Mouse (Mus musculus) mature B cell (primary cell): ENCODE results near the gene Caskin1.

Source experiments
- in situ Hi-C: fragments of 300-500 bp; cut with MboI; formaldehyde crosslinking; loops from 2 replicates; pipeline ENCODE4 v1.14.3; 2019

The Caskin1 gene

GRCm38 (mm10) chr17:24531064-24531463 is 42.7 kb downstream of the Caskin1 start:
- in situ Hi-C loops: loop anchor here (10.0 kb wide), 1 partner anchor 124 kb away; the partner anchor contains the start of genes Npw and Slc9a3r2

- in situ Hi-C loops: loop anchor here (10.0 kb wide), 1 partner anchor 123 kb away; the partner anchor contains the start of genes Npw and Slc9a3r2
Measured at GRCm38 (mm10) chr17:24532045-24532444, 43.6 kb downstream of the Caskin1 start.

DNA sequence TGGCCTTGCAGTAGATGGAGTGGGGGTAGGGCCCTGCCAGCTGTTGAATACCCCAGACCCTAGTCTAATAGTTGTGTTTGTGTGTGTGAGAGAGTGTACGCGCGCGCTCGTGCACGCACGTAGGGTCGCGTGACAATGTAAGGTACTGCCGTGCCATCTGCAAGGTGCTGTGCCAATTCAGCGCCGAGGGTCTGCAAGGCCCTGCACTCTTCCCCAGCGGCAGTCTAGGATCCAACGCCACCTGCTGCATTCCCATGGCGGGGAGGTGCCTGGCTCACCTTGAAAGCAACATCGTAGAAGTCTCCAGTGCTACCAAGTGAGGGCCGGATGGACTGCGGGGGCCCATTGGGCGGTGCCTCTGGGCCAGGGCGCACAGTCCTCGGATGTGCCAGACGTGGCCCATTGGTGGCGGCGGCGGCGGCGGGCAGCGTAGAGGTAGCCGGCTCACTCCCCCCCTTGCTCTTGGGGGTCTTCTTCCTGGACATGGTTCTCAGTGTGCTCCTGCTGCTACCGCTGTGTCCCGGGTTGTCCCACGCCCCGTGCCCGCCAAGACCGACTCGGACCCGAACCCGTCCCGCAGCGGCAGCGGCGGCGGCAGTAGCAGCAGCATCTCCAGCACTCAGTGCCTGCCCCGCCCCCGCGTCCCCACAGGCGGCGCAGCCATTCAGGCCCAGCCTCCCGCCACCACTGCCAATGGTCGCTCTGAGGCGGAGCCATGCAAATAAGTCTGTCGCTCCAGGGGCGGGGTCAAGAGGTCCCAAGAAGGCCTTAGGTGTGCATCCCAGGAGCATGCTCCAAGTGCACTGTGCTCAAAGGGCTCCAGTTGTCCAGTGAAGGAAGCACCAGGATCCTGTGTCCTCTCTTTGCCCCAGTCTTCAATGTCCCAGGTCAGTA is 44.9 kb downstream of the Caskin1 start:
- in situ Hi-C loops: loop anchor here (10.0 kb wide), 1 partner anchor 121 kb away; the partner anchor contains the start of genes Npw and Slc9a3r2

DNA sequence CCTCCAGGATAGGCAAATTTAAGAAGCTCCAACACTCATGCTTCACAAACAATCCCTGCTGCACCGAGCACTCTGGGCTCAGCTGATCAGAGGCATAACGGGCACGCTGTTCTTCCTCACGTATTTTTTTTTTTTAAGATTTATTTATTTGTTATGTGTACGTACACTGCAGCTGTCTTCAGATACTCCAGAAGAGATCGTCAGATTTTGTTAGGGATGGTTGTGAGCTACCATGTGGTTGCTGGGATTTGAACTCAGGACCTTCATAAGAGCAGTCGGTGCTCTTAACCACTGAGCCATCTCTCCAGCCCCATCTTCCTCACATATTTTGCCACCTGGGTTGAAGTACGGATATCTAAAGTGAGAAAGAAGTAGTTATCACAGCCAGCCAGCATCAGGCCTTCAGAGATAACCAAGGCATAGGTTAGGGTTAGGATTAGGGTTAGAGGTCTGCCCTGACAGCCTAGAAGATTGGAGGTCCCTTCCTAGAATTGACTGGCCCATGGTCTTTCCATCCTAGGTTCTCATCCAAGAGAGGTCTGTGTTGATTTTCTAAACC is 45.8 kb downstream of the Caskin1 start, which contains the start of gene Rab26:
Rab26 (minus strand) TSS at position 51 of the 559 bp plus-strand sequence.
- in situ Hi-C loops: loop anchor here (10.0 kb wide), 1 partner anchor 121 kb away; the partner anchor contains the start of genes Npw and Slc9a3r2

GRCm38 (mm10) chr17:24535300-24535699 is 46.9 kb downstream of the Caskin1 start:
- in situ Hi-C loops: loop anchor here (10.0 kb wide), 1 partner anchor 120 kb away; the partner anchor contains the start of genes Npw and Slc9a3r2

DNA sequence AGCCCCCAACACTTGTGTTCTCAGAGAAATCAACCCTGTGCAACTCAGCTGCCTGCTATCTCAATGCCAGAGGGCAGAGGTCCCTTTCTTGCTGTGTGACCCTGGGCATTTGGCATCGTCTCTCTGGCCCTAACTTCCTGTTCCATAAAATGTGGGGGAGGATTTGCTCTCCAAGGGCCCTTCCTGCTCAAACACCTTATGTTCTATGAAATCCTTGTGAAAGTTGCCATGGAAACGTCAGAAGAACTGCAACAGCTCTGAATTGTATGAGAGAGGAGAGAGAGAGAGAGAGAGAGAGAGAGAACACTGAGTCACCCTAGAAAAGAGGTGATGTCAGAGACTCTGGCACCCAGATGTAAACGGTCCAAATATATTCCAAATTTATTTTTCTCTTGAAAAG is 49.1 kb downstream of the Caskin1 start:
- in situ Hi-C loops: loop anchor here (10.0 kb wide), 1 partner anchor 117 kb away; the partner anchor contains the start of genes Npw and Slc9a3r2

- in situ Hi-C loops: loop anchor here (10.0 kb wide), 1 partner anchor 116 kb away; the partner anchor contains the start of genes Npw and Slc9a3r2
Measured at GRCm38 (mm10) chr17:24538950-24539349, 50.5 kb downstream of the Caskin1 start.

- in situ Hi-C loops: loop anchor here (10.0 kb wide), 1 partner anchor 94 kb away; the partner anchor contains the start of genes Nthl1 and Tsc2
Measured at GRCm38 (mm10) chr17:24540375-24540774, 52.0 kb downstream of the Caskin1 start.

DNA sequence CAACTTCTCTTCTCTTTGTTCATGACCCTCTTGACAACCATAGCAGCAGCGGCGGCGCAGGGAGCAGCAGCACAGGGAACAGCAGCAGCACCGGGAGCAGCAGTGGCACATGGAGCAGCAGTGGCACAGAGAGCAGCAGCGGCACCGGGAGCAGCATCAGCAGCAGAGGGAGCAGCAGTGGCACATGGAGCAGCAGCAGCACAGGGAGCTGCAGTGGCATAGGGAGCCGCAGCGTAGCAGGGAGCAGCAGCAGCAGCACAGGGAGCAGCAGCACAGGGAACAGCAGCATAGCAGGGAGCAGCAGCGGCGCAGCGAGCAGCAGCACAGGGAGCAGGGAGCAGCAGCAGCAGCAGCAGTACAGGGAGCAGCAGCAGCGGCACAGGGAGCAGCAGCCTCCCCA is 56.2 kb downstream of the Caskin1 start:
- in situ Hi-C loops: loop anchor here (10.0 kb wide), 1 partner anchor 90 kb away; the partner anchor contains the start of genes Nthl1 and Tsc2

DNA sequence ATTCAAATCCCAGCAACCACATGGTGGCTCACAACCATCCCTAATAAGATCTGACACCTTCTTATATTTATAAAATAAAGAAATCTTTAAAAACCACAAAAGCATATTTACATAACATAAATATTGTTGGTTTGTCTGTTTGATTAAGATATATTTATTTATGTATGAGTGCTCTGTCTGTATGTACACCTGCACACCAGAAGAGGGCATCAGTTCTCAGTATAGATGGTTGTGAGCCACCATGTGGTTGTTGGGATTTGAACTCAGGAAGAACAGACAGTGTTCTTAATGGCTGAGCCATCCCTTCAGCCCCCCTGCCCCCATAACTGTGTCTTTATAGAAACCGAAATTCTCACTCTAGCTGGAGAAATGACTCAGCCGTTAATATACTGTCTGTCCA is 56.8 kb downstream of the Caskin1 start:
- in situ Hi-C loops: loop anchor here (10.0 kb wide), 1 partner anchor 90 kb away; the partner anchor contains the start of genes Nthl1 and Tsc2

DNA sequence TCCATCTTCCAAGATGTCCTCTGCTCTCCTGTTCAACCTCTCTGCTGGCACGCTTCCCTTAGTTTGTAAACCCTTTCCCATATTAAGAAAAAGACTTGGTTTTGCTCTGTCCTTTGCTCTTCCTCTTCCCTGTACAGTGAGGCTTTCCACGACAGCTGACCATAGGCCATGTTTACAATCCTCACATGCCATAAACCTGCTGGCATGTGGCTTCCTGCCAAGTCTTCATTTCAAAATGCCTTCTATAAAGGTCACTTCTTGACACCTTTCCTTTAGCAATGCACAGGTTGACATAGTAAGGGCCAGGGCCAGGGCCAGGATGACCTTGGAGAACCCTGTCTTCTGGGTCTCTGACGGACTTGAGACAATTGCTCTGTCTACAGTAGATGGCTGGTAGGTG is 57.8 kb downstream of the Caskin1 start:
- in situ Hi-C loops: loop anchor here (10.0 kb wide), 1 partner anchor 89 kb away; the partner anchor contains the start of genes Nthl1 and Tsc2

DNA sequence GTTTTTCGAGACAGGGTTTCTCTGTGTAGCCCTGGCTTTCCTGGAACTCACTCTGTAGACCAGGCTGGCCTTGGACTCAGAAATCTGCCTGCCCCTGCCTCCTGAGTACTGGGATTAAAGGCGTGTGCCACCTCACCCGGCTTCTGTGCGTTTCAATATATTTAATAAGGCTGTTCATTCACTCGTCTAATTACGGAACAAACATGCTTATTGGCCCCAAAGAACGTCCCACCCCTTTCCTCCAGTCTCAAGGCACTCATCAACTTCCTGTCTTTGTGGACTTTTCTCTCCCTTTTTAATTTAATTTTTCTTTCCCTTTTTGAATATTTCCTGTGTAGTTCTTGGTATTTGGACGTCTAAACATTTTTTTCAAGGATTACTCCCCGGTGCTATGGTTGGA is 60.0 kb downstream of the Caskin1 start:
- in situ Hi-C loops: loop anchor here (10.0 kb wide), 1 partner anchor 86 kb away; the partner anchor contains the start of genes Nthl1 and Tsc2

DNA sequence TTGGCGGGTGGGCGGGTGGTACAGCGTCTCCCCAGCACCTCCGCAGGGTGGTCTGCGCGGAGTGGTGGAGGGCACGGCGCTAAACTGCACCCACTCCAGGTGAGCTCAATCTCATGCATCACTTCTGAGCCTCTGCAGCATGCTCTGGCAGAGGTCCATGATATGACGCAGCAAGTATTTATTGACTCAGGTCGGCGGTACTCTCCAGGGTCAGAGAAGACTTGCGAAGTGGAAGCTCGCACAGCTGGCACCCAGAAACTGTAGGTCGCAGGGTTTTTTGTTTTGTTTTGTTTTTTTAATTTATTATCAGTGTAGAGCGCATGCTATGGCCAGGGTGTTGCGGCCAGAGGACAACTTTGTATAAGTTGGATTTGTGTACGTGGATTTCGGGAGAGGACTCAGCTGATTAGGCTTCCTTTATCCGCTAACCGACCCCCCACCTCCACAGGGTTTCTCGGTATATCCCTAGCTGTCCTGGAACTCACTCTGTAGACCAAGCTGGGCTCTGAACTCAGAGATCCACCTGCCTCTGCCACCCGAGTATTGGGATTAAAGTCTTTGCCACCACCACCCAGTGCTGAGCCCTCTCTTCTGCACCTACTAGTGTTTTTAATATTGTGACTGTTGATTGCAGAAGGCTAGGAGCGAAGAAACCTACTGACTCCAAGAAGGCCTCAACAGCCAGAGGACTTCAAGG is 60.7 kb downstream of the Caskin1 start:
- in situ Hi-C loops: loop anchor here (10.0 kb wide), 1 partner anchor 86 kb away; the partner anchor contains the start of genes Nthl1 and Tsc2

DNA sequence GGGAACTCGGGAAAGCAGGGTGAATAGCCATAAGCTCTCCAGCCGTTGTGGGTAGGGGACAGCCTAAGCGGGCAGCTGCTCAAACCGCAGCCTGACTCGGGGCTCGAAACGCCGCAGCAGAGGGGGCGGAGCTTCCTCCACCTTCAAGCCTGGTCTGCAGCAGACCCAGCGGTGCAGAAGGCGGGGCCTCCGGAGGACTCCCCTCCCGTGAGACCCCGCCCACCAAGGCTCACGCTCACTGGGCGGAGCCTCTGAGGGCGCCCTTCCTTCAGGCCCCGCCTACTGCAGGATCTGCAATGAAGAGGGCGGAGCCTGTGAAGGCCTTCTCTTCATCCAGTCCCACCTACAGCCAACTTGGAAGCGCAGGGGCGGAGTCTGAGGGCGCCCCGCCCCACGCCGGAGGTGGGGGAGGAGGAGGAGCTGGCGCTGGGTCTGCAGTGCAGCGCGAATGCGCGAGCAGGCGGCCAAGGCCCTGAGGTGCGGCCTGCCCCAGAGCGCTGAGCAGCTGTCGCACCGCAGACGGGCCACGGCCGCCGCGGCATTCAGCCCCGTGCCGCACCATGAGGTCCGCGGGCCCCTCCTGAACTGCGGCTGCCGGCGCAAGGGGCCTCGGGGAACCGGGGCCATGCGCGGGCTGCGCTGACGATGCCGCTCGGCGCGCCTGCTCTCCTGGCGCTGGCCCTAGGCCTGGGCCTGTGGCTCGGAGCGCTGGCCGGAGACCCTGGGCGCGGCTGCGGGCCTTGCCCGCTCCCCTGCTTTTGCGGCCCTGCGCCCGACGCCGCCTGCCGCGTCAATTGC is 61.4 kb downstream of the Caskin1 start, which contains the start of gene Pkd1:
Pkd1 (plus strand) TSS at position 217 of the 798 bp plus-strand sequence.
- in situ Hi-C loops: loop anchor here (10.0 kb wide), 1 partner anchor 85 kb away; the partner anchor contains the start of genes Nthl1 and Tsc2

DNA sequence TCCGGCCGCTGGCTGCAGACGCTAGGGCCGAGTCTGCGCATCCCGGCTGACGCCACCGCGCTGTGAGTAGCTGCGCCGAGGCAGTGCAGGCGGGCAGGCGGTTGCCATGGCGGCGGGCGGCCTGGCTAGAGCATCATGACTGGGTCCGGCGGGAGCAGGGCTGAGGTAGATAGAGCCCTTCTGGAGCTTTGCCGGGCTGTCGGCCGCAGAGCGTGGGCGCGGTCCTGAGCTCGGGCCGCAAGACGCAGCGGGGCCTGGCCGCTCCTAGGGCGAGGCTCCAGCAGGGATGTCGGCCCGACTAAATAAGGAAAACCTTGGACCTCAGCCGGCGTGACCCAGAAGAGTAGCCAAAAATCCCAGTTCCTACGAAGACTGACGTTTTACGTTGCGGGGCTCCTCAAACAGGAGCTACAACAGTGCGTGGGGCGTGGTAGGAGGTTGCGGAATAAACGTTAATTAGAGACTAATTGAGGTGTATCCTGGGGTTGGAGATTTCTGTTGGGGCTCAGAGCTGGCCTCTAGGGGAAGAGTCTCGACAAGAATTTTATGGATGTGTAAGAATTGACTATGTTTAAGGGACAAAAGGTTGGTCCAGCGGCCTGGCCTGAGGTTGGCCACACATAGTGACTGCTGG is 62.1 kb downstream of the Caskin1 start:
- in situ Hi-C loops: no loop called here

DNA sequence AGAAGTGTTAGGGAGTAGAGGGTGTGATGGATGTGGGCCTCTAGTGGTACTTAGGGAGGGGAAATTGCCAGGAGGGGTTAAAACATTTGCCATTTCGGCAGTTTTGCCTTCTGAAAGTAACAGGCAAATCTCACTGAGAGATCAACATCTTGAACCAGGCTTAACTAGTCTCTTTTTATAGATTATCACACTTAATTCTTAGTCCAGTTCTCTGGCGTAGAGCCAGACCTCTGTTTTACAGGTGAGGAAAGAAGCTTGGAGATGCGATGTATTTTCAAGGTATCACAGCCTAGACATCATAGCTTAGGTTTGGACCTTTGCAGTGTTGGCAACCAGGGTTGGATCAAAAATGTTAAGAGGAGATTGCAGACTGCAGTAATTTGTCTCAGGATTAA is 62.6 kb downstream of the Caskin1 start:
- in situ Hi-C loops: no loop called here

DNA sequence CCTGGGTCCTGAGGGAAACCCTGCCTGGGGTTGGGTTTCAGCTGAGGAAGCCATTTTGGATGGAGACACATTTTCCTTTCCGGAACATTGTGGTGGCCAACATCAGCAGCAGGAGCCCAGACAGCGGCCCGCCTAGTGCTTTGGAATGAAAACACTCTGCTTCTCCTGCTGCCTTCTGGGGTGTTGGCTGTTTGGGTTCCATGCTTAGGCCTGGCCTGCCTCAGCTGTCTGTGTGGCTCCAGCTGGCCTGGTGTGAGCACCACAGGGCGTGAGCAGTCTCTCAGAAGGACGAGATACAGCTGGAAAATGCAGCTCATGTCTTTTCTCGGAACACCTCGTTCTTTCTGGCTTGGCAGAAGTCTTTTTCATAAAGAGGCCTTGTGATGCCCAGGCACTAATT is 68.7 kb downstream of the Caskin1 start:
- in situ Hi-C loops: no loop called here
